Mouse (Mus musculus) lung, postnatal 0 days (tissue): ENCODE measurements around the gene Frs2.

ENCODE experiments used
- CTCF ChIP-seq: IDR thresholded peaks from 2 replicates; pipeline ENCODE4 v1.5.1; 2016; ENCODE audit warnings: antibody characterized with exemption, mild to moderate bottlenecking
- EP300 ChIP-seq: IDR thresholded peaks from 2 replicates; pipeline ENCODE4 v1.6.1; 2016; ENCODE audit warnings: antibody characterized with exemption, mild to moderate bottlenecking, control low read depth

- TF ChIP-seq CTCF (no peak), EP300 (no peak)
Observed at GRCm38 (mm10) chr10:117127480-117127879, 20.9 kb downstream of the Frs2 start.
